Mouse (Mus musculus): ENCODE data around the gene Tmem222.

- TF ChIP-seq POLR2A (IDR thresholded peaks at IDR 0.05; ENCODE audit: low read depth, low read length) (no peak), CTCF (IDR thresholded peaks at IDR 0.05; ENCODE audit: borderline replicate concordance, insufficient read depth, low read length) (no peak)
Measured at GRCm38 (mm10) chr4:133257230-133257629, 20.4 kb downstream of the Tmem222 start.
